ENCODE assay signal across 8 mouse cellular contexts in the genomic region with DNA sequence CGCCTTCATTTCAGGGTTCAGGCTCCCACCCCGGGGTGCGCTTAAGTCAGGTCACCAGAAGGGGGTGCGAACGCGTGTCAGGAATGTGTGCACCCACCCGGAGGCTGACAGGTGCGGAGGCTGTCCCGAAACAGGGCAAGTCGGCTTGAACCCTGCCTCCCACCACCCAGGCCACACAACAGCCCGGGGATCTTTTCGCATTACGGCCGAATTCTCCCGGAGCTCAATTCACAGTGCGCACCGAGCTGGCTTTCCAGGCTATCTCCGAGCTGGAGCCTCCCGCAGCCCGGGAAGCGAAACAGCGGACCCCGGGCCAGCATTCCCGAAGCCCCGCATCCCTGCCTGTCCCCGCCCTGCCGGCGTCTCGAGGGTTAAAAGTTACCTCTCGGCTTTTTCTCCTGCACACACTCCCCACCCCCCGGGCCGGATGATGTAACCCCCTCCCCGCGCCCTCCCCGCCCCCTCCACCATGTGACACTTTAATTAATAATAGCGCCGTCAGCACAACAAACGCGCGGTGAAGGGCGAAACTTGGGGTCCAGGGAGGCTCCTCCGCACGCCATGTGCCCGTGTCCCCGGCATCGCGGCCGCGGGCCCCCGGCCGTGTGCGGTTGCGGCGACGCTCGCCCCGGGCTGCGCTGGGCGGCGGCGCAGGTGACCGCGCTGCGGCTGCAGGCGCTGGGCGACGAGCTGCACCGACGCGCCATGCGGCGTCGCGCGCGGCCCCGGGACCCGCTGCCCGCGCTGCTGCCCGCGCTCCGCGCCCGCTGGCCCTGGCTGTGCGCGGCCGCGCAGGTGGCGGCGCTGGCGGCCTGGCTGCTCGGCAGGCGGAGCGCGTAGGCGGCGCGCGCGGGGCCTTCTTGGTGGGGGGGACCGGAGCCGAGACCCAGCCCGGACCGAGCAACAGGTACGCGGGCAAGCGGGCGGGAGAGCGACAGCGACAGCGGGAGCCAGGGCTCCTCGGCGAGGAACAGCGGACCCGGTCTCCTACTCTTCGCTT. TPM values are rescaled to one million over a fixed set of nuclear protein-coding genes. Genes with fewer than 3 reads are reported as not detected.
DNase-seq lines count a peak whose midpoint lies in the region; ATAC-seq and TF ChIP-seq lines count a peak whose summit lies in the region.

No protein-coding gene starts in this region.

- peak overlapping the region; percentile 93 for H3K4me2 ChIP-seq in hindbrain, embryonic 11.5 days (replicated peaks; ENCODE audit: low read depth, low read length)
- peak overlapping the region; percentile 60 for H3K4me2 ChIP-seq in liver, embryonic 15.5 days
- H3K4me2 ChIP-seq in stomach, embryonic 15.5 days, result peak overlapping the region; percentile 99

- H3K4me3 ChIP-seq in gastrocnemius, adult 2 months, result peak overlapping the region; percentile 70
- peak overlapping the region; percentile 75 for H3K4me3 ChIP-seq in E14TG2a.4 (replicated peaks; ENCODE audit: low read length)
- peak overlapping the region; percentile 39 for H3K4me3 ChIP-seq in cortical plate, adult 2 months (ENCODE audit: insufficient read depth, low read length)
- peak overlapping the region; percentile 44 for H3K4me3 ChIP-seq in hindbrain, embryonic 11.5 days (ENCODE audit: low read depth, low read length)
- peak overlapping the region; percentile 37 for H3K4me3 ChIP-seq in liver, embryonic 15.5 days (replicated peaks)
- H3K4me3 ChIP-seq in stomach, embryonic 15.5 days (replicated peaks), result peak overlapping the region; percentile 46

- no peak for TF ChIP-seq CTCF in gastrocnemius, adult 2 months (IDR thresholded peaks at IDR 0.05)
- 0 out of 2 replicates have a peak, but pooled peaks have one; percentile 10 for TF ChIP-seq CTCF in E14TG2a.4 (conservative IDR thresholded peaks at IDR 0.05; ENCODE audit: low read length)
- TF ChIP-seq CTCF in cortical plate, adult 2 months (IDR thresholded peaks at IDR 0.05; ENCODE audit: extremely low read depth, insufficient read depth, low read length), result no peak

- H3K36me3 ChIP-seq in E14TG2a.4 (ENCODE audit: insufficient read depth, low read length), result no peaks in the 10 kb centered on the region
- H3K36me3 ChIP-seq in hindbrain, embryonic 11.5 days (ENCODE audit: control insufficient read depth, insufficient read depth, low read length), result no peaks in the 10 kb centered on the region
- no peaks in the 10 kb centered on the region for H3K36me3 ChIP-seq in liver, embryonic 15.5 days (replicated peaks)
- no peaks in the 10 kb centered on the region for H3K36me3 ChIP-seq in stomach, embryonic 15.5 days

- ATAC-seq in hindbrain, embryonic 11.5 days (ENCODE audit: low FRiP score), result peak; percentile 48; the same call in 1 of the 2 replicates
- no peak for ATAC-seq in liver, embryonic 15.5 days (ENCODE audit: insufficient read depth)
- ATAC-seq in stomach, embryonic 15.5 days (ENCODE audit: insufficient read depth, low FRiP score, low read depth), result 0 out of 2 replicates have a peak, but pooled peaks have one; percentile 25

- H3K27ac ChIP-seq in gastrocnemius, adult 2 months, result no peak overlapping the region
- H3K27ac ChIP-seq in cortical plate, adult 2 months (ENCODE audit: insufficient read depth, low read length), result no peak overlapping the region
- no peak overlapping the region for H3K27ac ChIP-seq in hindbrain, embryonic 11.5 days (ENCODE audit: low read depth, low read length)
- no peak overlapping the region for H3K27ac ChIP-seq in liver, embryonic 15.5 days (replicated peaks)
- H3K27ac ChIP-seq in stomach, embryonic 15.5 days, result no peak overlapping the region

- H3K9me3 ChIP-seq in E14TG2a.4 (ENCODE audit: low read length), result no peaks in the 10 kb centered on the region
- H3K9me3 ChIP-seq in hindbrain, embryonic 11.5 days (ENCODE audit: control insufficient read depth, low read length), result no peaks in the 10 kb centered on the region
- no peaks in the 10 kb centered on the region for H3K9me3 ChIP-seq in liver, embryonic 15.5 days (replicated peaks)
- no peaks in the 10 kb centered on the region for H3K9me3 ChIP-seq in stomach, embryonic 15.5 days

- H3K4me1 ChIP-seq in E14TG2a.4 (replicated peaks; ENCODE audit: low read depth, low read length), result peaks cover 38% of the 10 kb centered on the region
- peaks cover 1% of the 10 kb centered on the region; the same call in 1 of the 2 replicates for H3K4me1 ChIP-seq in cortical plate, adult 2 months (ENCODE audit: control insufficient read depth, insufficient read depth, low read length)
- H3K4me1 ChIP-seq in hindbrain, embryonic 11.5 days (replicated peaks; ENCODE audit: control insufficient read depth, insufficient read depth, low read length), result peaks cover 5% of the 10 kb centered on the region; the same call in 1 of the 2 replicates
- H3K4me1 ChIP-seq in liver, embryonic 15.5 days (replicated peaks), result peaks cover 7% of the 10 kb centered on the region; the same call in 1 of the 2 replicates
- peaks cover 29% of the 10 kb centered on the region for H3K4me1 ChIP-seq in stomach, embryonic 15.5 days

- WGBS in hindbrain, embryonic 11.5 days, result 2% methylated on average over 74 of the region's 117 CpGs
- under 1% methylated on average over 108 of the region's 117 CpGs for WGBS in liver, embryonic 15.5 days (ENCODE audit: insufficient replicate concordance)
- under 1% methylated on average over 96 of the region's 117 CpGs for WGBS in stomach, embryonic 15.5 days

- peak overlapping the region; percentile 52 for H3K9ac ChIP-seq in hindbrain, embryonic 11.5 days (ENCODE audit: low read depth, low read length)
- no peak overlapping the region for H3K9ac ChIP-seq in liver, embryonic 15.5 days
- 0 out of 2 replicates have a peak overlapping the region, but pooled peaks have one; percentile 4 for H3K9ac ChIP-seq in stomach, embryonic 15.5 days

- DNase-seq in gastrocnemius, adult 2 months, result peak; percentile 50
- DNase-seq in gastrocnemius, postnatal 4 days (ENCODE audit: low spot score in 2 of 2), result no peak
- peak; percentile 58 for DNase-seq in hindbrain, embryonic 11.5 days (ENCODE audit: low spot score)
- no peak for DNase-seq in frontal cortex, postnatal 10 days (ENCODE audit: low spot score in 2 of 2)

- peaks cover 84% of the 10 kb centered on the region for H3K27me3 ChIP-seq in E14TG2a.4 (ENCODE audit: insufficient read depth, low read length)
- H3K27me3 ChIP-seq in hindbrain, embryonic 11.5 days (ENCODE audit: control insufficient read depth, insufficient read depth, low read length), result peaks cover 67% of the 10 kb centered on the region
- H3K27me3 ChIP-seq in liver, embryonic 15.5 days, result peaks cover 93% of the 10 kb centered on the region
- H3K27me3 ChIP-seq in stomach, embryonic 15.5 days (replicated peaks), result peaks cover 73% of the 10 kb centered on the region

- TF ChIP-seq POLR2A in cortical plate, adult 2 months (IDR thresholded peaks at IDR 0.05; ENCODE audit: extremely low read depth, insufficient read depth, low read length), result no peak

- intact Hi-C loops in gastrocnemius, adult 2 months (cut with DNase I), result no loop called here

RNA-seq across cellular contexts. Expression of gene Hrk, which starts 5.1 kb away (rescaled TPM):
- total RNA-seq in gastrocnemius, adult 2 months (2021), result under 1 TPM; 0.08 to 0.15 TPM
- total RNA-seq in gastrocnemius, postnatal 4 days (2021), result not detected
- 15.5 and 16.9 TPM in 2 replicates for polyA plus RNA-seq in cortical plate, adult 2 months (2012; rRNA removed)
- 0.68 and 0.90 TPM in 2 replicates for polyA plus RNA-seq in hindbrain, embryonic 11.5 days (2014; fragmentation: Nextera tagmentation; extraction: Ambion mirVana)
- polyA plus RNA-seq in liver, embryonic 15.5 days (2015; fragmentation: Nextera tagmentation; extraction: Ambion mirVana), result not detected in 2 replicates
- polyA plus RNA-seq in stomach, embryonic 15.5 days (2015; fragmentation: Nextera tagmentation; extraction: Ambion mirVana), result 0.48 and 0.68 TPM in 2 replicates

RNA-seq across cellular contexts. Expression of gene Fbxw8, which starts 14.3 kb away (rescaled TPM):
- 10 to 100 TPM; 20.8 to 24.2 TPM for total RNA-seq in gastrocnemius, adult 2 months (2021)
- 10 to 100 TPM; 60.2 to 61.6 TPM for total RNA-seq in gastrocnemius, postnatal 4 days (2021)
- 31.8 and 31.9 TPM in 2 replicates for polyA plus RNA-seq in cortical plate, adult 2 months (2012; rRNA removed)
- polyA plus RNA-seq in hindbrain, embryonic 11.5 days (2014; fragmentation: Nextera tagmentation; extraction: Ambion mirVana), result 20.5 and 21.4 TPM in 2 replicates
- 7.7 and 8.1 TPM in 2 replicates for polyA plus RNA-seq in liver, embryonic 15.5 days (2015; fragmentation: Nextera tagmentation; extraction: Ambion mirVana)
- polyA plus RNA-seq in stomach, embryonic 15.5 days (2015; fragmentation: Nextera tagmentation; extraction: Ambion mirVana), result 23.6 and 24.0 TPM in 2 replicates

Comparison
In these comparisons a context has a peak if more than half of its experiments do, and no peak if none do; other contexts are left out.
1. DNase-seq: peak in gastrocnemius, adult 2 months (single experiment) and hindbrain, embryonic 11.5 days (single experiment); none in gastrocnemius, postnatal 4 days (0 of 2) and frontal cortex, postnatal 10 days (0 of 2).
2. Peak in every context shown above with its lines, with median percentiles within 50 percentile points of each other: H3K4me3 ChIP-seq and H3K4me2 ChIP-seq.